ENCODE assay signal across 21 mouse cellular contexts in the genomic region with DNA sequence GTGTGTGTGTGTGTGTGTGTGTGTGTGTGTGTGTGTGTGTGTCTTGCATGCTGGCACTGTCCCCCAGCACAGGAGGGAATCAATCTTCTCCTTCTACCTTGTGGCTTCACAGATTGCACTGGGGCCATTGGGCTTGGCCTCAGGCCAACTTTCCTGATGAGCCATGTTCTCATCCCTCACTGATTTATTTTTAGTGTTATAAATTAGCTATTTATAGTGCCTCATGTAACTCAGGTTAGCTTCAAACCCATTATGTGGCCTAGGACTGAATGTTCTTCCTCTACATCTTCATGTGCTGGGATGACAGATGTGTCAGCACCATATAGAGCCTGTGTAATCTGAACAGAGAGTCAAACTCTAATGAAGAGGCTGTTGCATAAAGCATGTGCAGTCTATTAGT. TPM values are rescaled to one million over a fixed set of nuclear protein-coding genes. Genes with fewer than 3 reads are reported as not detected.
DNase-seq lines count a peak whose midpoint lies in the region; ATAC-seq lines count a peak whose summit lies in the region.
"Had no signal": no experiment of that assay in that cellular context is flagged by ENCODE, and none has a peak within 500 bp of the region (broad histone marks: within the 10 kb centered on the region; RNA-seq: fewer than 3 reads in every experiment).

No protein-coding gene starts in this region.

- DNase-seq in cerebellum, adult 9-11 months: peak; percentile 4
- no peak for DNase-seq in cerebellum, adult 11 months
- DNase-seq in hindbrain, embryonic 14.5 days (ENCODE audit: low spot score): no peak
- peak; percentile 24 for DNase-seq in heart, postnatal 4 days
- DNase-seq in right cerebral cortex, adult 2 months (ENCODE audit: low spot score in 2 of 2): no peak
- DNase-seq: adrenal gland, postnatal 36 days; B cell, adult 2 months; liver, embryonic 13.5 days had no signal

- H3K36me3 ChIP-seq in hindbrain, embryonic 15.5 days: no peaks in the 10 kb centered on the region
- H3K36me3 ChIP-seq in hindbrain, embryonic 14.5 days (replicated peaks; ENCODE audit: control insufficient read depth, insufficient read depth): no peaks in the 10 kb centered on the region
- H3K36me3 ChIP-seq in heart, embryonic 12.5 days: no peaks in the 10 kb centered on the region
- H3K36me3 ChIP-seq: hindbrain, embryonic 12.5 days; kidney, embryonic 15.5 days; limb, embryonic 12.5 days; liver, embryonic 13.5 days; lung, embryonic 15.5 days; midbrain, embryonic 12.5 days had no signal

- no peaks in the 10 kb centered on the region for H3K9me3 ChIP-seq in hindbrain, embryonic 15.5 days
- H3K9me3 ChIP-seq in hindbrain, embryonic 14.5 days (ENCODE audit: control insufficient read depth, low read length): no peaks in the 10 kb centered on the region
- H3K9me3 ChIP-seq in heart, embryonic 12.5 days (replicated peaks): no peaks in the 10 kb centered on the region
- H3K9me3 ChIP-seq: forebrain, embryonic 13.5 days; hindbrain, embryonic 12.5 days; kidney, embryonic 15.5 days; limb, embryonic 12.5 days; liver, embryonic 13.5 days; lung, embryonic 15.5 days; midbrain, embryonic 12.5 days had no signal

- no peak overlapping the region for H3K4me3 ChIP-seq in hindbrain, embryonic 15.5 days
- H3K4me3 ChIP-seq in hindbrain, embryonic 14.5 days (replicated peaks; ENCODE audit: low read length): no peak overlapping the region
- no peak overlapping the region for H3K4me3 ChIP-seq in heart, embryonic 12.5 days
- H3K4me3 ChIP-seq: forebrain, embryonic 13.5 days; hindbrain, embryonic 12.5 days; kidney, embryonic 15.5 days; limb, embryonic 12.5 days; liver, embryonic 13.5 days; lung, embryonic 15.5 days; midbrain, embryonic 12.5 days had no signal

- no peak overlapping the region for H3K27ac ChIP-seq in hindbrain, embryonic 15.5 days (replicated peaks)
- no peak overlapping the region for H3K27ac ChIP-seq in hindbrain, embryonic 14.5 days
- no peak overlapping the region for H3K27ac ChIP-seq in heart, embryonic 12.5 days (ENCODE audit: poor library complexity, severe bottlenecking)
- H3K27ac ChIP-seq: forebrain, embryonic 13.5 days; hindbrain, embryonic 12.5 days; kidney, embryonic 15.5 days; limb, embryonic 12.5 days; liver, embryonic 13.5 days; lung, embryonic 15.5 days; macrophage; midbrain, embryonic 12.5 days had no signal

- no peak overlapping the region for H3K9ac ChIP-seq in hindbrain, embryonic 15.5 days
- H3K9ac ChIP-seq in hindbrain, embryonic 14.5 days: no peak overlapping the region
- no peak overlapping the region for H3K9ac ChIP-seq in heart, embryonic 12.5 days
- H3K9ac ChIP-seq: forebrain, embryonic 13.5 days; hindbrain, embryonic 12.5 days; kidney, embryonic 15.5 days; limb, embryonic 12.5 days; liver, embryonic 13.5 days; lung, embryonic 15.5 days; midbrain, embryonic 12.5 days had no signal

- H3K27me3 ChIP-seq in hindbrain, embryonic 15.5 days: no peaks in the 10 kb centered on the region
- H3K27me3 ChIP-seq in hindbrain, embryonic 14.5 days (ENCODE audit: control insufficient read depth, insufficient read depth, low read length): no peaks in the 10 kb centered on the region
- no peaks in the 10 kb centered on the region for H3K27me3 ChIP-seq in heart, embryonic 12.5 days (replicated peaks)
- H3K27me3 ChIP-seq: forebrain, embryonic 13.5 days; hindbrain, embryonic 12.5 days; kidney, embryonic 15.5 days; limb, embryonic 12.5 days; liver, embryonic 13.5 days; lung, embryonic 15.5 days; midbrain, embryonic 12.5 days had no signal

- peak; percentile 23; the same call in 1 of the 2 replicates for ATAC-seq in hindbrain, embryonic 15.5 days (ENCODE audit: low FRiP score, low read depth)
- no peak for ATAC-seq in hindbrain, embryonic 14.5 days (ENCODE audit: low FRiP score)
- peak; percentile 29; the same call in 1 of the 2 replicates for ATAC-seq in heart, embryonic 12.5 days (ENCODE audit: insufficient number of reproducible peaks, low FRiP score)
- ATAC-seq: forebrain, embryonic 13.5 days; intestine, embryonic 16.5 days had no signal

- H3K4me2 ChIP-seq in hindbrain, embryonic 15.5 days: no peak overlapping the region
- no peak overlapping the region for H3K4me2 ChIP-seq in hindbrain, embryonic 14.5 days (replicated peaks)
- no peak overlapping the region for H3K4me2 ChIP-seq in heart, embryonic 12.5 days
- H3K4me2 ChIP-seq: forebrain, embryonic 13.5 days; hindbrain, embryonic 12.5 days; kidney, embryonic 15.5 days; limb, embryonic 12.5 days; liver, embryonic 13.5 days; lung, embryonic 15.5 days; midbrain, embryonic 12.5 days had no signal

- no peaks in the 10 kb centered on the region for H3K4me1 ChIP-seq in hindbrain, embryonic 15.5 days (replicated peaks)
- no peaks in the 10 kb centered on the region for H3K4me1 ChIP-seq in hindbrain, embryonic 14.5 days (replicated peaks; ENCODE audit: control insufficient read depth, insufficient read depth, low read length)
- peaks cover 11% of the 10 kb centered on the region for H3K4me1 ChIP-seq in heart, embryonic 12.5 days (replicated peaks)
- H3K4me1 ChIP-seq: hindbrain, embryonic 12.5 days; kidney, embryonic 15.5 days; limb, embryonic 12.5 days; liver, embryonic 13.5 days; lung, embryonic 15.5 days had no signal

RNA-seq across cellular contexts. Expression of gene Olfr1331, which starts 3.1 kb away (rescaled TPM):
- not detected in 2 replicates for polyA plus RNA-seq in hindbrain, embryonic 15.5 days (2015; fragmentation: Nextera tagmentation; extraction: Ambion mirVana)
- polyA plus RNA-seq in hindbrain, embryonic 14.5 days (2014; fragmentation: Nextera tagmentation; extraction: Ambion mirVana): not detected in 2 replicates
- polyA plus RNA-seq in heart, embryonic 12.5 days (2016; fragmentation: Nextera tagmentation; extraction: Ambion mirVana): not detected in 2 replicates
- total RNA-seq in heart, postnatal 4 days (2021): not detected
- total RNA-seq: adrenal gland, postnatal 36 days; gastrocnemius, postnatal 4 days had no signal
- polyA plus RNA-seq: forebrain, embryonic 13.5 days; hindbrain, embryonic 12.5 days; intestine, embryonic 16.5 days; kidney, embryonic 15.5 days; limb, embryonic 12.5 days; liver, embryonic 13.5 days; lung, embryonic 15.5 days; macrophage; midbrain, embryonic 12.5 days; neural tube, embryonic 14.5 days; small intestine, adult 2 months had no signal

RNA-seq across cellular contexts. Expression of gene Olfr1330, which starts 20.8 kb away (rescaled TPM):
- not detected in 2 replicates for polyA plus RNA-seq in hindbrain, embryonic 15.5 days (2015; fragmentation: Nextera tagmentation; extraction: Ambion mirVana)
- not detected in 2 replicates for polyA plus RNA-seq in hindbrain, embryonic 14.5 days (2014; fragmentation: Nextera tagmentation; extraction: Ambion mirVana)
- 0.05 and 0.09 TPM in 2 replicates for polyA plus RNA-seq in heart, embryonic 12.5 days (2016; fragmentation: Nextera tagmentation; extraction: Ambion mirVana)
- total RNA-seq in heart, postnatal 4 days (2021): not detected
- total RNA-seq: adrenal gland, postnatal 36 days; gastrocnemius, postnatal 4 days had no signal
- polyA plus RNA-seq: hindbrain, embryonic 12.5 days; kidney, embryonic 15.5 days; limb, embryonic 12.5 days; liver, embryonic 13.5 days; lung, embryonic 15.5 days; macrophage; midbrain, embryonic 12.5 days; neural tube, embryonic 14.5 days; small intestine, adult 2 months had no signal

RNA-seq across cellular contexts. Expression of gene Olfr1333, which starts 31.5 kb away (rescaled TPM):
- not detected in 2 replicates for polyA plus RNA-seq in hindbrain, embryonic 15.5 days (2015; fragmentation: Nextera tagmentation; extraction: Ambion mirVana)
- not detected in 2 replicates for polyA plus RNA-seq in hindbrain, embryonic 14.5 days (2014; fragmentation: Nextera tagmentation; extraction: Ambion mirVana)
- not detected in 2 replicates for polyA plus RNA-seq in heart, embryonic 12.5 days (2016; fragmentation: Nextera tagmentation; extraction: Ambion mirVana)
- not detected for total RNA-seq in heart, postnatal 4 days (2021)
- total RNA-seq: adrenal gland, postnatal 36 days; gastrocnemius, postnatal 4 days had no signal
- polyA plus RNA-seq: forebrain, embryonic 13.5 days; hindbrain, embryonic 12.5 days; intestine, embryonic 16.5 days; kidney, embryonic 15.5 days; limb, embryonic 12.5 days; liver, embryonic 13.5 days; lung, embryonic 15.5 days; macrophage; midbrain, embryonic 12.5 days; neural tube, embryonic 14.5 days; small intestine, adult 2 months had no signal

RNA-seq across cellular contexts. Expression of gene Olfr1329, which starts 49.7 kb away (rescaled TPM):
- not detected in 2 replicates for polyA plus RNA-seq in hindbrain, embryonic 15.5 days (2015; fragmentation: Nextera tagmentation; extraction: Ambion mirVana)
- polyA plus RNA-seq in hindbrain, embryonic 14.5 days (2014; fragmentation: Nextera tagmentation; extraction: Ambion mirVana): not detected in 2 replicates
- polyA plus RNA-seq in heart, embryonic 12.5 days (2016; fragmentation: Nextera tagmentation; extraction: Ambion mirVana): not detected in 2 replicates
- not detected for total RNA-seq in heart, postnatal 4 days (2021)
- total RNA-seq: adrenal gland, postnatal 36 days; gastrocnemius, postnatal 4 days had no signal
- polyA plus RNA-seq: forebrain, embryonic 13.5 days; hindbrain, embryonic 12.5 days; intestine, embryonic 16.5 days; kidney, embryonic 15.5 days; limb, embryonic 12.5 days; liver, embryonic 13.5 days; lung, embryonic 15.5 days; macrophage; midbrain, embryonic 12.5 days; neural tube, embryonic 14.5 days; small intestine, adult 2 months had no signal

RNA-seq across cellular contexts. Expression of gene Olfr1335, which starts 57.8 kb away (rescaled TPM):
- not detected in 2 replicates for polyA plus RNA-seq in hindbrain, embryonic 15.5 days (2015; fragmentation: Nextera tagmentation; extraction: Ambion mirVana)
- polyA plus RNA-seq in hindbrain, embryonic 14.5 days (2014; fragmentation: Nextera tagmentation; extraction: Ambion mirVana): not detected in 2 replicates
- not detected in 2 replicates for polyA plus RNA-seq in heart, embryonic 12.5 days (2016; fragmentation: Nextera tagmentation; extraction: Ambion mirVana)
- not detected for total RNA-seq in heart, postnatal 4 days (2021)
- total RNA-seq: adrenal gland, postnatal 36 days; gastrocnemius, postnatal 4 days had no signal
- polyA plus RNA-seq: forebrain, embryonic 13.5 days; hindbrain, embryonic 12.5 days; intestine, embryonic 16.5 days; kidney, embryonic 15.5 days; limb, embryonic 12.5 days; liver, embryonic 13.5 days; lung, embryonic 15.5 days; macrophage; midbrain, embryonic 12.5 days; neural tube, embryonic 14.5 days; small intestine, adult 2 months had no signal

Comparison
In these comparisons a context has a peak if more than half of its experiments do, and no peak if none do; other contexts are left out.
1. DNase-seq: peak in cerebellum, adult 9-11 months (single experiment) and heart, postnatal 4 days (single experiment); none in cerebellum, adult 11 months (single experiment), hindbrain, embryonic 14.5 days (single experiment) and right cerebral cortex, adult 2 months (0 of 2).